Mouse (Mus musculus) right cerebral cortex, adult 2 months (tissue): ENCODE results near the gene Gm8926.
"Not testable (repeated sequence)": the region's sequence is repeated elsewhere in the genome, so short reads cannot be mapped to it uniquely, and the experiment has no call there.

Source experiments
- DNase-seq, 2 experiments: peaks; one replicate each; pipeline ENCODE4 v3.0.0; 2021 to 2022; ENCODE audit warnings: low spot score in 2 of 2

Gm8926 gene

GRCm38 (mm10) chr5:11770248-11770647 lies at the start of gene Gm8926:
TSS of gene Gm8926 (plus strand) at chr5:11770548.
- DNase-seq = not testable (repeated sequence)
